Mouse (Mus musculus): Measurements from ENCODE around the gene Pusl1. TPM values are rescaled to one million over a fixed set of nuclear protein-coding genes. Genes with fewer than 3 reads are reported as not detected.
A peak's percentile ranks its signal among the peaks of the same experiment; 100 is the strongest.

Pusl1 gene
- total RNA-seq, 2 experiments from 2014 or later: 18.1 to 19.1 TPM

- no peak for DNase-seq
- intact Hi-C loops (cut with DNase I): no loop called here
Measured at GRCm38 (mm10) chr4:155888181-155888580, 3.4 kb downstream of the Pusl1 start.

- intact Hi-C loops (cut with DNase I): no loop called here
- DNase-seq: no peak
Measured at GRCm38 (mm10) chr4:155887674-155888073, 3.9 kb downstream of the Pusl1 start.

GRCm38 (mm10) chr4:155886330-155886729 is 5.3 kb downstream of the Pusl1 start:
- DNase-seq: no peak
- intact Hi-C loops (cut with DNase I): no loop called here

- no peak for DNase-seq
- intact Hi-C loops (cut with DNase I): loop anchor here (2.0 kb wide), 1 partner anchor 15 kb away; the partner anchor contains the start of genes Cptp and Ints11
Measured at GRCm38 (mm10) chr4:155883587-155883986, 8.0 kb downstream of the Pusl1 start.

- DNase-seq: no peak
- intact Hi-C loops (cut with DNase I): no loop called here
Measured at GRCm38 (mm10) chr4:155871404-155871803, 20.2 kb downstream of the Pusl1 start.

- DNase-seq: peak; percentile 98
- intact Hi-C loops (cut with DNase I): loop anchor here (1.0 to 2.0 kb wide), 3 partner anchors 13 to 74 kb away; partner anchors contain the start of gene Ube2j2
Measured at GRCm38 (mm10) chr4:155869317-155870033, 22.1 kb downstream of the Pusl1 start, which contains the start of the genes Cptp and Ints11. Cptp (minus strand) TSS chr4:155869440. Ints11 (plus strand) TSS chr4:155869546.

GRCm38 (mm10) chr4:155868614-155869298 is 22.8 kb downstream of the Pusl1 start:
- intact Hi-C loops (cut with DNase I): loop anchor here (1.0 to 2.0 kb wide), 3 partner anchors 14 to 75 kb away; partner anchors contain the start of gene Ube2j2
- peak in 1 of 2 experiments; percentile 35 for DNase-seq

- DNase-seq: no peak
- intact Hi-C loops (cut with DNase I): no loop called here
Measured at GRCm38 (mm10) chr4:155863001-155863400, 28.6 kb downstream of the Pusl1 start, which contains the start of gene Tas1r3. Tas1r3 (minus strand) TSS chr4:155863362.

- no peak for DNase-seq
- intact Hi-C loops (cut with DNase I): no loop called here
Measured at GRCm38 (mm10) chr4:155861787-155862186, 29.8 kb downstream of the Pusl1 start.

GRCm38 (mm10) chr4:155859318-155859717 is 32.3 kb downstream of the Pusl1 start:
- intact Hi-C loops (cut with DNase I): loop anchor here (10.0 kb wide), 1 partner anchor 245 kb away; the partner anchor contains the start of gene 9430015G10Rik
- DNase-seq: peak; percentile 67 to 81

GRCm38 (mm10) chr4:155856881-155857280 is 34.7 kb downstream of the Pusl1 start:
- no peak for DNase-seq
- intact Hi-C loops (cut with DNase I): loop anchor here (10.0 kb wide), 1 partner anchor 248 kb away; the partner anchor contains the start of gene 9430015G10Rik

- DNase-seq: no peak
- intact Hi-C loops (cut with DNase I): loop anchor here (10.0 kb wide), 1 partner anchor 249 kb away; the partner anchor contains the start of gene 9430015G10Rik
Measured at GRCm38 (mm10) chr4:155856071-155856470, 35.5 kb downstream of the Pusl1 start.

GRCm38 (mm10) chr4:155854991-155855390 is 36.6 kb downstream of the Pusl1 start:
- DNase-seq: no peak
- intact Hi-C loops (cut with DNase I): loop anchor here (10.0 kb wide), 1 partner anchor 250 kb away; the partner anchor contains the start of gene 9430015G10Rik

GRCm38 (mm10) chr4:155853421-155853820 is 38.2 kb downstream of the Pusl1 start:
- intact Hi-C loops (cut with DNase I): loop anchor here (10.0 kb wide), 1 partner anchor 251 kb away; the partner anchor contains the start of gene 9430015G10Rik
- no peak for DNase-seq

GRCm38 (mm10) chr4:155851951-155852411 is 39.6 kb downstream of the Pusl1 start:
- DNase-seq: no peak
- intact Hi-C loops (cut with DNase I): loop anchor here (10.0 kb wide), 1 partner anchor 253 kb away; the partner anchor contains the start of gene 9430015G10Rik

- intact Hi-C loops (cut with DNase I): loop anchor here (10.0 kb wide), 1 partner anchor 253 kb away; the partner anchor contains the start of gene 9430015G10Rik
- no peak for DNase-seq
Measured at GRCm38 (mm10) chr4:155851368-155851767, 40.2 kb downstream of the Pusl1 start.

GRCm38 (mm10) chr4:155849792-155850451 is 41.7 kb downstream of the Pusl1 start:
- no peak for DNase-seq
- intact Hi-C loops (cut with DNase I): loop anchor here (10.0 kb wide), 1 partner anchor 255 kb away; the partner anchor contains the start of gene 9430015G10Rik

GRCm38 (mm10) chr4:155849391-155849790 is 42.2 kb downstream of the Pusl1 start:
- DNase-seq: no peak
- intact Hi-C loops (cut with DNase I): no loop called here

GRCm38 (mm10) chr4:155848434-155849095 is 43.0 kb downstream of the Pusl1 start:
- no peak for DNase-seq
- intact Hi-C loops (cut with DNase I): no loop called here
